In the genomic region with DNA sequence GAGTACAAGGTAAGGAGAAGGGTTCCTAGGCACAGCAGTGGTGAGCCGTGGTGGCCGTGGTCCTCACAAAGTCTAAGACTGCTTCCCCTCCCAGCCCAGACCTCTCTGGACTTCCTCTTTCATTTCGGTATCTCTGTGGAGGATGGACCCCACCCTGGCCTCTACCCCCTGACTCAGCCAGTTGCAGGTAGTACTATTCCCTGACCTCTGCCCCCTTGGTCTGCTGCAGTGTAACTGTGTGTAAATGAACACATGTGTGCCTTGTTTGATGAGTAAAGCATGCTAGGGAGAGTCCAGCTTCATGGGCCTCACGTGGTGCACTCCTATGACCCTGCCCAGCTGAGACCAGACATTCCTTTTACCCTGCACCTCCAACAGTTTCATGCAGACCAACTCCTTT, we compare ENCODE assay signal across 10 mouse cellular contexts. TPM values are rescaled to one million over a fixed set of nuclear protein-coding genes. Genes with fewer than 3 reads are reported as not detected.
A peak's percentile ranks its signal among the peaks of the same experiment; 100 is the strongest.
DNase-seq lines count a peak whose midpoint lies in the region; ATAC-seq and TF ChIP-seq lines count a peak whose summit lies in the region.
"Had no signal": no experiment of that assay in that cellular context is flagged by ENCODE, and none has a peak within 500 bp of the region (broad histone marks: within the 10 kb centered on the region; RNA-seq: fewer than 3 reads in every experiment).

No protein-coding gene starts in this region.

- H3K4me2 ChIP-seq in heart, embryonic 12.5 days, result no peak overlapping the region
- H3K4me2 ChIP-seq in intestine, embryonic 14.5 days (ENCODE audit: low read length), result no peak overlapping the region
- H3K4me2 ChIP-seq in forebrain, embryonic 16.5 days (ENCODE audit: low read length), result no peak overlapping the region

- 56% methylated on average over 4 of the region's 4 CpGs for WGBS in heart, embryonic 12.5 days
- 63% methylated on average over 4 of the region's 4 CpGs for WGBS in intestine, embryonic 14.5 days
- WGBS in forebrain, embryonic 16.5 days, result 90% methylated on average over 4 of the region's 4 CpGs

- no peak for TF ChIP-seq CTCF in G1E (IDR thresholded peaks at IDR 0.05; ENCODE audit: low read depth, low read length)

- H3K4me1 ChIP-seq in heart, embryonic 12.5 days (replicated peaks), result peaks cover 60% of the 10 kb centered on the region
- peaks cover 94% of the 10 kb centered on the region for H3K4me1 ChIP-seq in G1E (ENCODE audit: insufficient read depth, low read depth, low read length)
- peaks cover 20% of the 10 kb centered on the region; the same call in 1 of the 2 replicates for H3K4me1 ChIP-seq in intestine, embryonic 14.5 days (replicated peaks; ENCODE audit: control insufficient read depth, insufficient read depth, low read length)
- H3K4me1 ChIP-seq in forebrain, embryonic 16.5 days (replicated peaks; ENCODE audit: control insufficient read depth, insufficient read depth, low read length), result peaks cover 22% of the 10 kb centered on the region

- no peak for DNase-seq in heart, postnatal 4 days
- DNase-seq in G1E (ENCODE audit: low spot score), result no peak
- no peak for DNase-seq in intestine, embryonic 14.5 days (ENCODE audit: low spot score)
- DNase-seq in frontal cortex, postnatal 10 days (ENCODE audit: low spot score in 2 of 2), result no peak
- DNase-seq in urinary bladder, postnatal 10 days (ENCODE audit: low spot score), result no peak
- DNase-seq: gastrocnemius, postnatal 25 days; kidney, adult 11 months had no signal

- H3K9ac ChIP-seq in heart, embryonic 12.5 days, result peak overlapping the region; percentile 6; the same call in 1 of the 2 replicates
- H3K9ac ChIP-seq in intestine, embryonic 14.5 days (ENCODE audit: low read length), result no peak overlapping the region
- H3K9ac ChIP-seq in forebrain, embryonic 16.5 days (replicated peaks; ENCODE audit: low read depth, low read length), result no peak overlapping the region

- no peak for ATAC-seq in heart, embryonic 12.5 days (ENCODE audit: insufficient number of reproducible peaks, low FRiP score)
- ATAC-seq in G1E (ENCODE audit: extremely low read depth, insufficient number of reproducible peaks, low FRiP score, poor library complexity, severe bottlenecking), result no peak
- ATAC-seq in intestine, embryonic 14.5 days (replicated peaks; ENCODE audit: low FRiP score, low TSS enrichment, low read depth), result peak; percentile 14; the same call in 1 of the 2 replicates
- peak; percentile 83 for ATAC-seq in megakaryocyte, adult 5-6 weeks (ENCODE audit: poor library complexity, severe bottlenecking)
- ATAC-seq in forebrain, embryonic 16.5 days, result no peak

- H3K36me3 ChIP-seq in heart, embryonic 12.5 days, result no peaks in the 10 kb centered on the region
- peaks cover 51% of the 10 kb centered on the region for H3K36me3 ChIP-seq in G1E (replicated peaks)
- H3K36me3 ChIP-seq in intestine, embryonic 14.5 days (ENCODE audit: control insufficient read depth, insufficient read depth, low read length), result no peaks in the 10 kb centered on the region
- H3K36me3 ChIP-seq in forebrain, embryonic 16.5 days (ENCODE audit: control insufficient read depth, insufficient read depth), result no peaks in the 10 kb centered on the region

- H3K9me3 ChIP-seq in heart, embryonic 12.5 days (replicated peaks), result no peaks in the 10 kb centered on the region
- no peaks in the 10 kb centered on the region for H3K9me3 ChIP-seq in G1E (replicated peaks)
- no peaks in the 10 kb centered on the region for H3K9me3 ChIP-seq in intestine, embryonic 14.5 days (ENCODE audit: control insufficient read depth, low read length)
- no peaks in the 10 kb centered on the region for H3K9me3 ChIP-seq in forebrain, embryonic 16.5 days (ENCODE audit: control insufficient read depth, low read length)

- H3K27ac ChIP-seq in heart, embryonic 12.5 days (ENCODE audit: poor library complexity, severe bottlenecking), result no peak overlapping the region
- no peak overlapping the region for H3K27ac ChIP-seq in intestine, embryonic 14.5 days (ENCODE audit: low read depth)
- no peak overlapping the region for H3K27ac ChIP-seq in forebrain, embryonic 16.5 days (ENCODE audit: low read length)

- H3K4me3 ChIP-seq in heart, embryonic 12.5 days, result no peak overlapping the region
- peak overlapping the region; percentile 66; the same call in 1 of the 2 replicates for H3K4me3 ChIP-seq in G1E (ENCODE audit: low read depth, low read length)
- H3K4me3 ChIP-seq in intestine, embryonic 14.5 days (ENCODE audit: low read depth, low read length), result no peak overlapping the region
- H3K4me3 ChIP-seq in forebrain, embryonic 16.5 days (replicated peaks; ENCODE audit: low read length), result no peak overlapping the region

- 0 out of 2 replicates have a peak, but pooled peaks cover 5% of the 10 kb centered on the region for H3K27me3 ChIP-seq in heart, embryonic 12.5 days (replicated peaks)
- H3K27me3 ChIP-seq in G1E (ENCODE audit: insufficient read depth, low read length), result no peaks in the 10 kb centered on the region
- H3K27me3 ChIP-seq in intestine, embryonic 14.5 days (replicated peaks; ENCODE audit: control insufficient read depth, insufficient read depth, low read length), result no peaks in the 10 kb centered on the region
- H3K27me3 ChIP-seq in forebrain, embryonic 16.5 days (replicated peaks; ENCODE audit: control insufficient read depth, insufficient read depth, low read length), result no peaks in the 10 kb centered on the region

RNA-seq across cellular contexts. Expression of a gene that starts 4.1 kb away (rescaled TPM):
- 2.4 and 2.6 TPM in 2 replicates for polyA plus RNA-seq in heart, embryonic 12.5 days (2016; fragmentation: Nextera tagmentation; extraction: Ambion mirVana)
- total RNA-seq in heart, postnatal 4 days (2021), result 1 to 10 TPM in 1 of 2 experiments, under 1 TPM in 1; 0.74 to 1.3 TPM
- 35.3 and 35.5 TPM in 2 replicates for total RNA-seq in G1E (2014; fragmentation: Nextera tagmentation)
- 156 and 206 TPM in 2 replicates for total RNA-seq in G1E (2017)
- 90.0 and 101 TPM in 2 replicates for polyA plus RNA-seq in G1E (2012)
- polyA plus RNA-seq in intestine, embryonic 14.5 days (2014; fragmentation: Nextera tagmentation; extraction: Ambion mirVana), result 20.7 and 21.5 TPM in 2 replicates
- total RNA-seq in megakaryocyte, adult 5-6 weeks (2015), result 1.4 and 1.5 TPM in 2 replicates
- 0.22 TPM in 1 of 2 replicates, not detected in the other for total RNA-seq in megakaryocyte, adult 5-6 weeks (2017)
- polyA plus RNA-seq in forebrain, embryonic 16.5 days (2015; fragmentation: Nextera tagmentation; extraction: Ambion mirVana), result 2.2 and 2.7 TPM in 2 replicates

RNA-seq across cellular contexts. Expression of a gene that starts 7.4 kb away (rescaled TPM):
- 0.32 and 0.37 TPM in 2 replicates for polyA plus RNA-seq in heart, embryonic 12.5 days (2016; fragmentation: Nextera tagmentation; extraction: Ambion mirVana)
- total RNA-seq in heart, postnatal 4 days (2021), result 1 to 10 TPM; 1.6 to 1.8 TPM
- total RNA-seq in G1E (2014; fragmentation: Nextera tagmentation) (0.53 and 0.60 TPM in 2 replicates), G1E (2017) (3.5 TPM in 2 replicates)
- 1.5 TPM in 2 replicates for polyA plus RNA-seq in G1E (2012)
- polyA plus RNA-seq in intestine, embryonic 14.5 days (2014; fragmentation: Nextera tagmentation; extraction: Ambion mirVana), result 0.19 and 0.26 TPM in 2 replicates
- 0.07 TPM in 1 of 2 replicates, not detected in the other for total RNA-seq in megakaryocyte, adult 5-6 weeks (2015)
- 0.11 TPM in 1 of 2 replicates, not detected in the other for total RNA-seq in megakaryocyte, adult 5-6 weeks (2017)
- polyA plus RNA-seq in forebrain, embryonic 16.5 days (2015; fragmentation: Nextera tagmentation; extraction: Ambion mirVana), result 0.12 and 0.14 TPM in 2 replicates

RNA-seq across cellular contexts. Expression of a gene that starts 22.8 kb away (rescaled TPM):
- polyA plus RNA-seq in heart, embryonic 12.5 days (2016; fragmentation: Nextera tagmentation; extraction: Ambion mirVana), result 3.5 and 4.9 TPM in 2 replicates
- total RNA-seq in heart, postnatal 4 days (2021), result 1 to 10 TPM; 4.0 to 6.5 TPM
- total RNA-seq in G1E (2014; fragmentation: Nextera tagmentation), result 41.7 and 45.5 TPM in 2 replicates
- total RNA-seq in G1E (2017), result 11.8 and 12.4 TPM in 2 replicates
- polyA plus RNA-seq in G1E (2012), result 11.3 and 11.5 TPM in 2 replicates
- polyA plus RNA-seq in intestine, embryonic 14.5 days (2014; fragmentation: Nextera tagmentation; extraction: Ambion mirVana), result 3.6 and 3.9 TPM in 2 replicates
- total RNA-seq in megakaryocyte, adult 5-6 weeks (2015), result 7.4 and 7.5 TPM in 2 replicates
- 3.6 and 6.3 TPM in 2 replicates for total RNA-seq in megakaryocyte, adult 5-6 weeks (2017)
- 3.1 and 3.4 TPM in 2 replicates for polyA plus RNA-seq in forebrain, embryonic 16.5 days (2015; fragmentation: Nextera tagmentation; extraction: Ambion mirVana)

RNA-seq across cellular contexts. Expression of a gene that starts 23.0 kb away (rescaled TPM):
- polyA plus RNA-seq in heart, embryonic 12.5 days (2016; fragmentation: Nextera tagmentation; extraction: Ambion mirVana), result 82.6 TPM in 2 replicates
- total RNA-seq in heart, postnatal 4 days (2021), result 10 to 100 TPM; 46.7 to 49.0 TPM
- total RNA-seq in G1E (2014; fragmentation: Nextera tagmentation) (262 and 289 TPM in 2 replicates), G1E (2017) (99.3 and 130 TPM in 2 replicates)
- polyA plus RNA-seq in G1E (2012), result 1,339 and 1,437 TPM in 2 replicates
- polyA plus RNA-seq in intestine, embryonic 14.5 days (2014; fragmentation: Nextera tagmentation; extraction: Ambion mirVana), result 119 and 133 TPM in 2 replicates
- total RNA-seq in megakaryocyte, adult 5-6 weeks (2015), result 42.2 and 61.8 TPM in 2 replicates
- total RNA-seq in megakaryocyte, adult 5-6 weeks (2017), result 110 and 165 TPM in 2 replicates
- 81.7 and 85.2 TPM in 2 replicates for polyA plus RNA-seq in forebrain, embryonic 16.5 days (2015; fragmentation: Nextera tagmentation; extraction: Ambion mirVana)

RNA-seq across cellular contexts. Expression of a gene that starts 26.0 kb away (rescaled TPM):
- polyA plus RNA-seq in heart, embryonic 12.5 days (2016; fragmentation: Nextera tagmentation; extraction: Ambion mirVana), result 349 and 354 TPM in 2 replicates
- 100 to 1,000 TPM; 166 to 167 TPM for total RNA-seq in heart, postnatal 4 days (2021)
- 211 and 218 TPM in 2 replicates for total RNA-seq in G1E (2014; fragmentation: Nextera tagmentation)
- total RNA-seq in G1E (2017), result 562 and 724 TPM in 2 replicates
- 233 and 258 TPM in 2 replicates for polyA plus RNA-seq in G1E (2012)
- 113 and 141 TPM in 2 replicates for polyA plus RNA-seq in intestine, embryonic 14.5 days (2014; fragmentation: Nextera tagmentation; extraction: Ambion mirVana)
- 415 and 463 TPM in 2 replicates for total RNA-seq in megakaryocyte, adult 5-6 weeks (2015)
- 386 and 405 TPM in 2 replicates for total RNA-seq in megakaryocyte, adult 5-6 weeks (2017)
- 79.3 and 85.5 TPM in 2 replicates for polyA plus RNA-seq in forebrain, embryonic 16.5 days (2015; fragmentation: Nextera tagmentation; extraction: Ambion mirVana)

Comparison
In these comparisons a context has a peak if more than half of its experiments do, and no peak if none do; other contexts are left out.
1. ATAC-seq: peak in intestine, embryonic 14.5 days (single experiment) and megakaryocyte, adult 5-6 weeks (single experiment); none in heart, embryonic 12.5 days (single experiment), G1E (single experiment) and forebrain, embryonic 16.5 days (single experiment).